Mouse (Mus musculus): ENCODE measurements around the gene Slc15a5. TPM values are rescaled to one million over a fixed set of nuclear protein-coding genes. Genes with fewer than 3 reads are reported as not detected.
A peak's percentile ranks its signal among the peaks of the same experiment; 100 is the strongest.

Gene Slc15a5
- total RNA-seq, 1 experiment = not detected

DNA sequence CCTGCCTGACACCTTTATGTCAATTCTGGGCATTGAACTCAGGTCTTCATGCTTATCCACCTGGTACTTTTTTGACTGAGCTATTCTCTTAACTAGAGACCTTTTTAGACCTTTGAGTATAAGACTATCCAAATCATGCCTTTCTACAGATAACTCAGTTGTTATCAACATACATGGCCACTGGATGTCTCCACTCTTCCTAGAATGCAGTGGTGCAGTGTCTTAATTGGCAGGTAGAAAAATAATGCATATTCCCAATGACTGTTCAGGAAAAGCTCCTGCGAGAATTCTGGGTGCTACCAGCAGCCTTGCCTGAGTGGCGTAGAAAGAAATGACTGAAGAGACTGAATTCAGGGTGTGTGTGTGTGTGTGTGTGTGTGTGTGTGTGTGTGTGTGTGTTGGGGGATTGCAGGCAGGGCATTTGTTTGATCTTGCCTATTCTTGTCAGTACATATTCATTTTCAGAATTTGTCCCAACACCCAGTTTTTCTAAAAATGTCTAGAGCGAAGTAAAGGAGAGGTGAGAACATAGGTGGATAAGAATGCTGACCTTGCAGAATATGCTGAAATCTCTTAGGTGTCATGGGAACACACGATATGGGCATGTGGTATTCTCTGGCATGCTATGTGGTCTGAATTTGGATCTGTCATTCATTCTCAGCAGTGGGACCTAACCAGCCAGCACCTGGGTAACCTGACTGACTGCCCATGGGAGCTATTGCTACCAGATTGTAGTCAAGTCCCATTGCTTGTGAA is 119.5 kb downstream of the Slc15a5 start:
- H3K9me3 ChIP-seq (ENCODE audit: control insufficient read depth, insufficient read depth, low read depth, low read length) = no peaks in the 10 kb centered on the region
- H3K4me1 ChIP-seq (ENCODE audit: control insufficient read depth in 2 of 2, insufficient read depth in 2 of 2, low read length in 2 of 2, poor library complexity in 1 of 2) = peaks cover 0 to 2% of the 10 kb centered on the region in 2 experiments; a peak in 1 of 4 replicates
- no peaks in the 10 kb centered on the region for H3K36me3 ChIP-seq (ENCODE audit: control insufficient read depth, insufficient read depth, low read length, poor library complexity, severe bottlenecking)
- no peak for DNase-seq (ENCODE audit: low read depth, low spot score)
- TF ChIP-seq ZC3H11A (IDR thresholded peaks at IDR 0.05; ENCODE audit: borderline replicate concordance, low read depth, low read length) (no peak), MAFK (IDR thresholded peaks at IDR 0.05; ENCODE audit: insufficient read depth, low read depth, low read length) (peak; percentile 86), ZNF384 (IDR thresholded peaks at IDR 0.05; ENCODE audit: low read depth, low read length) (no peak), CHD2 (IDR thresholded peaks at IDR 0.05; ENCODE audit: low read depth, low read length) (no peak), HCFC1 (IDR thresholded peaks at IDR 0.05; ENCODE audit: borderline replicate concordance, insufficient read depth, low read length) (no peak)
- no peak overlapping the region for H3K9ac ChIP-seq (ENCODE audit: insufficient read depth, low read depth, low read length, poor library complexity, severe bottlenecking)
- in situ Hi-C loops (cut with MboI; ENCODE audit: low sequenced_read_pairs in 2 of 2, unreplicated experiment in 2 of 2) = no loop called here
- no peak overlapping the region for H3K27ac ChIP-seq (ENCODE audit: insufficient read depth, low read depth, low read length, poor library complexity, severe bottlenecking)
- H3K4me3 ChIP-seq (ENCODE audit: insufficient read depth in 1 of 2, low read depth in 1 of 2, low read length in 2 of 2, poor library complexity in 1 of 2, severe bottlenecking in 1 of 2) = no peak overlapping the region

DNA sequence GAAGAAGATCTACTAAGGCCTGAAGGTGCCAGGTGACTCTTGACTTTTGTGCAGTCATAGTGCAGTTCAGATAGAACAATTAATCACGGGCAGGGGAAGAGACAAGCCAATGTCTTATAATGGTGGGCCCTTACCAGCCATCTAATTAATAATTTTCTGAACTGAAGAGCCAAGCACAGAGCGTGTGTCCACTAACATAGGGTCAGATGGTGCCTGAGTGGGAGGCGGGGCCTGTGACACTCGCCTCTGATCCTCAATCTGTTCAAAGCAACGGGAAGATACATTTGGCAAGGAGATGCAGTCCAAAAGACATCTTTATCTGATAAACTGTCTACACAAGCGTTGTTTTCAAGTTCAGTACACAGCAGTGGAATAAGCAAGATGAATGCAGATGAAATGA is 122.1 kb downstream of the Slc15a5 start:
- Histone ChIP-seq H3K36me3 (ENCODE audit: control insufficient read depth, insufficient read depth, low read length, poor library complexity, severe bottlenecking) (no peaks in the 10 kb centered on the region), H3K27ac (ENCODE audit: insufficient read depth, low read depth, low read length, poor library complexity, severe bottlenecking) (no peak overlapping the region), H3K9me3 (ENCODE audit: control insufficient read depth, insufficient read depth, low read depth, low read length) (no peaks in the 10 kb centered on the region), H3K4me3 (ENCODE audit: insufficient read depth in 1 of 2, low read depth in 1 of 2, low read length in 2 of 2, poor library complexity in 1 of 2, severe bottlenecking in 1 of 2) (no peak overlapping the region), H3K4me1 (ENCODE audit: control insufficient read depth in 2 of 2, insufficient read depth in 2 of 2, low read length in 2 of 2, poor library complexity in 1 of 2) (peaks cover 0 to 2% of the 10 kb centered on the region in 2 experiments; a peak in 1 of 4 replicates), H3K9ac (ENCODE audit: insufficient read depth, low read depth, low read length, poor library complexity, severe bottlenecking) (no peak overlapping the region)
- in situ Hi-C loops (cut with MboI; ENCODE audit: low sequenced_read_pairs in 2 of 2, unreplicated experiment in 2 of 2) = no loop called here
- TF ChIP-seq HCFC1 (IDR thresholded peaks at IDR 0.05; ENCODE audit: borderline replicate concordance, insufficient read depth, low read length) (no peak), MAFK (IDR thresholded peaks at IDR 0.05; ENCODE audit: insufficient read depth, low read depth, low read length) (no peak), ZNF384 (IDR thresholded peaks at IDR 0.05; ENCODE audit: low read depth, low read length) (no peak), ZC3H11A (IDR thresholded peaks at IDR 0.05; ENCODE audit: borderline replicate concordance, low read depth, low read length) (no peak), CHD2 (IDR thresholded peaks at IDR 0.05; ENCODE audit: low read depth, low read length) (no peak)
- no peak for DNase-seq (ENCODE audit: low read depth, low spot score)

DNA sequence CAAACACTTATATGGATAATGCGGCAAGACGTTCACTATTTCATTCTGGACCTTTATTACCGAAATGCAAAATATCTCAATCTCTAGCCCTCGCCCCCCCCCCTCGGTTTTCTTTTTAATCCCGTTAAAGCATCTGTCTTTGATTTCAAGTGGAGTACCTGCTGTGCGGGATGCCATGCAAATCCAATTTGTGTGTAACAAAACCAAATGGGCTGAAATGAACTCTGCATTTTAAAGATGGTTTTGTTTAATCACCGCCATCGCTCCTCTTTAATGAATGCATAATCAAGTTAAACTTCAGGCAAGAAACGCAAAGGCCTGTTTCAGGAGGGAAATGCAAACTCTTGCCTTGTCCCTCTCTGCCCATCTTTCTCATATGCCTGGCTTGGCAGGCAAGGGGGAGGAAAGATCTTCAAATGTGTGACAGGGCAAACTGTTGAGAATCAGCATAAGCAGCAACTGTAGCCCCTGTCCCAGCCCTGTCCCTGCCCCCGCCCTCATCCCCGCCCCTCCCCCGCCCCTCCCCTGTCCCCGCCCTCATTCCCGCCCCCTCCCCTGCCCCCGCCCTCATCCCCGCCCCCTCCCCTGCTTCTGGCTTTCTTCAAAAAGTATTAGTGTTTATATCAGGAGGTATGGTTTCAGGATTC is 122.8 kb downstream of the Slc15a5 start:
- TF ChIP-seq ZNF384 (IDR thresholded peaks at IDR 0.05; ENCODE audit: low read depth, low read length) (no peak), MAFK (IDR thresholded peaks at IDR 0.05; ENCODE audit: insufficient read depth, low read depth, low read length) (no peak), ZC3H11A (IDR thresholded peaks at IDR 0.05; ENCODE audit: borderline replicate concordance, low read depth, low read length) (no peak), CHD2 (IDR thresholded peaks at IDR 0.05; ENCODE audit: low read depth, low read length) (no peak), HCFC1 (IDR thresholded peaks at IDR 0.05; ENCODE audit: borderline replicate concordance, insufficient read depth, low read length) (no peak)
- in situ Hi-C loops (cut with MboI; ENCODE audit: low sequenced_read_pairs in 2 of 2, unreplicated experiment in 2 of 2) = no loop called here
- no peaks in the 10 kb centered on the region for H3K9me3 ChIP-seq (ENCODE audit: control insufficient read depth, insufficient read depth, low read depth, low read length)
- H3K9ac ChIP-seq (ENCODE audit: insufficient read depth, low read depth, low read length, poor library complexity, severe bottlenecking) = no peak overlapping the region
- H3K4me3 ChIP-seq (ENCODE audit: insufficient read depth in 1 of 2, low read depth in 1 of 2, low read length in 2 of 2, poor library complexity in 1 of 2, severe bottlenecking in 1 of 2) = peak overlapping the region in 1 of 2 experiments; percentile 51; a peak in 1 of 4 replicates
- no peak for DNase-seq (ENCODE audit: low read depth, low spot score)
- H3K27ac ChIP-seq (ENCODE audit: insufficient read depth, low read depth, low read length, poor library complexity, severe bottlenecking) = no peak overlapping the region
- H3K4me1 ChIP-seq (ENCODE audit: control insufficient read depth in 2 of 2, insufficient read depth in 2 of 2, low read length in 2 of 2, poor library complexity in 1 of 2) = peaks cover 0 to 2% of the 10 kb centered on the region in 2 experiments; a peak in 1 of 4 replicates
- H3K36me3 ChIP-seq (ENCODE audit: control insufficient read depth, insufficient read depth, low read length, poor library complexity, severe bottlenecking) = no peaks in the 10 kb centered on the region

DNA sequence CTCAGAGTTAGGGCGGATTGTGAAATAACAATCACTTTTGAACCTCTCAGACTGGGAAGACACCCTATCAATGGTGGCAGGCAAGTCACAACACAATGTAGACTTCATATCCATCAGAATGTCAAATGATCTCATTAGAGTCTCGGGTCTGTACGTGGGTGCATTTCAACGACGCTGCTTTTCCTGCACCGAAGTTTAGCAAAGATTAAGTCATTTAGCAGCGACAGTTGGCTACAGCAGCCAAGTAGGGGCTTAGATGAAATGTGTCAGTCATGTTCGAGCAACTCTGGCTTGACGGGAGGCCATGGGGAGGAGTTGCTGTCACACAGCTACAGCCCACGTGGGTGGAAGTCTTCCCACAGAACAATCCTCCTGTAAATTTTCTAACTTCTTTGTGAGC is 133.2 kb downstream of the Slc15a5 start:
- in situ Hi-C loops (cut with MboI; ENCODE audit: low sequenced_read_pairs in 2 of 2, unreplicated experiment in 2 of 2) = no loop called here
- no peak overlapping the region for H3K27ac ChIP-seq (ENCODE audit: insufficient read depth, low read depth, low read length, poor library complexity, severe bottlenecking)
- H3K9ac ChIP-seq (ENCODE audit: insufficient read depth, low read depth, low read length, poor library complexity, severe bottlenecking) = no peak overlapping the region
- no peaks in the 10 kb centered on the region for H3K4me1 ChIP-seq (ENCODE audit: control insufficient read depth in 2 of 2, insufficient read depth in 2 of 2, low read length in 2 of 2, poor library complexity in 1 of 2)
- DNase-seq (ENCODE audit: low read depth, low spot score) = no peak
- TF ChIP-seq MAFK (IDR thresholded peaks at IDR 0.05; ENCODE audit: insufficient read depth, low read depth, low read length) = no peak
- no peaks in the 10 kb centered on the region for H3K9me3 ChIP-seq (ENCODE audit: control insufficient read depth, insufficient read depth, low read depth, low read length)
- no peaks in the 10 kb centered on the region for H3K36me3 ChIP-seq (ENCODE audit: control insufficient read depth, insufficient read depth, low read length, poor library complexity, severe bottlenecking)
- no peak overlapping the region for H3K4me3 ChIP-seq (ENCODE audit: insufficient read depth in 1 of 2, low read depth in 1 of 2, low read length in 2 of 2, poor library complexity in 1 of 2, severe bottlenecking in 1 of 2)
